Mouse (Mus musculus): Measurements from ENCODE around the gene Pla2g4e.
A peak's percentile ranks its signal among the peaks of the same experiment; 100 is the strongest.
"Not testable (repeated sequence)": the region's sequence is repeated elsewhere in the genome, so short reads cannot be mapped to it uniquely, and the experiment has no call there.

The Pla2g4e gene

DNA sequence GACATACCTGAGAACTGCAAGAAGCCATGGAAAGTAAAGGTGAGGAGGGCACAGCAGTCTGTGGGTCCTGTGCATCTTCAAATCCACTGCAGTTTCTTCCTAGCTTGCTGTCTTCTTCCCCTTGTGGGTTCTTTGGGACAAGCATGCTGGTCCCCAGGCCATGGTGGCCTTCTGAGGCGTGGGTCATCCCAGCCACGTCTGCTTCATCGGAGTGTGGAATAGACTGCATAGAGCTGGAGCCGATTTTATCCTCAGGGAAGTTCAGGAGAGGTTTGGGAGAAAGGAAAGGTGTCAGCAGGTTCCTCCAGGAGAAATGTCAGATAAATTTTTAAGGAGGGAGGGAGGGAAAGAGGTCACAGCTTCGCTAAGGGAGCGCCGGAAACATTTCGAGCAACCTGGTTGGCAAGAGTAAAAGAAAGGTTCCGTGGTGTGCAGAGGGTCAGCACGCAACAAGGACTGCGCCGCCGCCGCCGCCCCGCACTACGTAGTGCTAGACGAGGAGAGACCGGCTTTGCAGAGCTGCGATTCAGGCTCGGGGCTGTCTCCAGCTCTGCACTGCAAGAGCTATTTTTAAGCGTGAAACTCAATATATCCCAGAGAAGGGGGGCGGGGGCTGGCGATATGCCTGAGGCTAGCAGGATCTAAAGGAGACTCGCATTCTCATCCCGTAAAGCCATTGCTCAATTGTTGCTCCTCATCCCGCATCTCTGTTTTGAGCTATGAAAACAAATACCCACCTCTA, at the start of gene Pla2g4e:
Gene Pla2g4e, minus strand, starts transcription at position 657 of the 742 bp plus-strand sequence.
- DNase-seq (ENCODE audit: low spot score in 2 of 2), result peak in 1 of 2 experiments; percentile 16

DNA sequence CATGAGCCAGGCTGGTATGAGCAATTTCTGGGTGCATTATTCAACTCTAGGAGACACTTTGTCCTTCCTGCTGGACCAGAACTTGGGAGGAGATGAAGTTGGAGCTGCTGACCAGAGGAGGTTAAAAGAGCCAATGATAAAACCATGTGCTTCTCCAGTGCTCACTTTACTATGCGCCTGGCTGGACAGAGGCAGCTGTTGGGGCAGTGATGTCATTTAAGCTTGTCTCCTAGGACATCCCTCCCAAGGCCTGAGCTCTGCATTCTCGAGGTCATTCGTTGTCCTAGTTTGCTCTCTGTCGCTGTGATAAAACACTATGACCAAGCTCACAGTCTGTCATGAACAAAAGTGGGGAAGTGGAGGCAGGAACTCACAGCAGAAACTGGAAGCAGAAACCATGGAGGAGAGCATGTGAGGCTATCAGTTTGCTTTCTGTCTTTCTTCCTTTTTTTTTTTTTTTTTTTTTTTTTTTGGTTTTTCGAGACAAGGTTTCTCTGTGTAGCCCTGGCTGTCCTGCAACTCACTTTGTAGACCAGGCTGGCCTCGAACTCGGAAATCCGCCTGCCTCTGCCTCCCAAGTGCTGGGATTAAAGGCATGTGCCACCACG, 46.4 kb upstream of the Pla2g4e start:
- DNase-seq (ENCODE audit: low spot score in 2 of 2), result no peak

- no peak for DNase-seq (ENCODE audit: low spot score in 2 of 2)
Measured at GRCm38 (mm10) chr2:120288995-120289394, 43.9 kb upstream of the Pla2g4e start, which contains the start of gene Pla2g4d. Gene Pla2g4d, minus strand, starts transcription at chr2:120289197.

GRCm38 (mm10) chr2:120288401-120288800, 43.3 kb upstream of the Pla2g4e start:
- no peak for DNase-seq (ENCODE audit: low spot score in 2 of 2)

- no peak for DNase-seq (ENCODE audit: low spot score in 2 of 2)
Measured at GRCm38 (mm10) chr2:120285639-120286038, 40.5 kb upstream of the Pla2g4e start.

- DNase-seq (ENCODE audit: low spot score in 2 of 2), result no peak
Measured at GRCm38 (mm10) chr2:120284705-120285104, 39.6 kb upstream of the Pla2g4e start.

- no peak for DNase-seq (ENCODE audit: low spot score in 2 of 2)
Measured at GRCm38 (mm10) chr2:120284094-120284493, 39.0 kb upstream of the Pla2g4e start.

- no peak for DNase-seq (ENCODE audit: low spot score in 2 of 2)
Measured at GRCm38 (mm10) chr2:120283550-120283949, 38.4 kb upstream of the Pla2g4e start.

GRCm38 (mm10) chr2:120281221-120281620, 36.1 kb upstream of the Pla2g4e start:
- no peak for DNase-seq (ENCODE audit: low spot score in 2 of 2)

- peak; percentile 40 to 59 for DNase-seq (ENCODE audit: low spot score in 2 of 2)
Measured at GRCm38 (mm10) chr2:120279961-120280360, 34.8 kb upstream of the Pla2g4e start.

DNA sequence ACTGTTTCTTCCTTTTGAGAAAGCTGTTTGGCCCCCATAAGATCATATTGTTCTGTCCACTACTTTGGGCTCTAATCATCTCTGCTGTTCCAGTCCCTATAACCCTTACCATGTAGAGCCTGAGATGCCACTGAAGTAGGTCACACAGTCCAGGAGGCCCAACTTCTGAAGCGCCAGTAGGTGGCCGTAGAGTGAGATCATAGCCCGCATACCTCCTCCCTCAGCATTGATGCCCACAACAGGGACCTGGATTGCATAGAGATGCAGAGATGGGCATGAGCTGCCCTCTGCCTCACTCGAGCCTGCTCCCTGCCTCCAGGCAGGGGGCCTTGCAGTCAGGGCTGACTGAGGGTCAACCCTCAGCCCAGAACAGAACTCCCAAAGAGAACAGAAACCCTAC, 31.8 kb upstream of the Pla2g4e start:
- DNase-seq (ENCODE audit: low spot score in 2 of 2), result no peak

GRCm38 (mm10) chr2:120268635-120269034, 23.5 kb upstream of the Pla2g4e start:
- DNase-seq (ENCODE audit: low spot score in 2 of 2), result no peak

- DNase-seq (ENCODE audit: low spot score in 2 of 2), result no peak
Measured at GRCm38 (mm10) chr2:120265523-120265922, 20.4 kb upstream of the Pla2g4e start.

GRCm38 (mm10) chr2:120264858-120265257, 19.7 kb upstream of the Pla2g4e start:
- no peak for DNase-seq (ENCODE audit: low spot score in 2 of 2)

GRCm38 (mm10) chr2:120262876-120263275, 17.7 kb upstream of the Pla2g4e start:
- DNase-seq (ENCODE audit: low spot score in 2 of 2), result no peak

- DNase-seq (ENCODE audit: low spot score in 2 of 2), result no peak
Measured at GRCm38 (mm10) chr2:120261346-120261745, 16.2 kb upstream of the Pla2g4e start.

- no peak for DNase-seq (ENCODE audit: low spot score in 2 of 2)
Measured at GRCm38 (mm10) chr2:120256259-120256658, 11.1 kb upstream of the Pla2g4e start.

DNA sequence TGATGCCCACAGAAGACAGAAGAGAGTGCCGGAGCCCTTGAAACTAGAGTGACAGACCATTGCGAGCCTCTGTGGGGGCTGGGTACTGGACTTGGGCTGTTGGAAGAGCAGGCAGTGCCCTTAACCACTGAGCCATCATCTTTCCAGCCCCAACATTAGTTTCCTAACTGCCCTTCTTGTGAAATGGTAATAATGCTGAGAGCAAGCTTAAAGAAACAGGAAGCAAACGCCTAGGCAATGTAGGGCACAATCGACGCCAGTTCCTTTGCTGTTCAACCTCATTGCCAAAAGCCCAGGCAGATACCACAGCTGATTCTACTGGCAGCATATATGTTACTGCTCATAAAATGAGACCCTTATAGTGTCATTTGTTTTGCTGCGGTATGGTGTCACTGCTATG, 7.5 kb upstream of the Pla2g4e start:
- DNase-seq (ENCODE audit: low spot score in 2 of 2), result no peak

GRCm38 (mm10) chr2:120245421-120246016, 384 bp upstream of the Pla2g4e start:
- DNase-seq (ENCODE audit: low spot score in 2 of 2), result peak in 1 of 2 experiments; percentile 25

DNA sequence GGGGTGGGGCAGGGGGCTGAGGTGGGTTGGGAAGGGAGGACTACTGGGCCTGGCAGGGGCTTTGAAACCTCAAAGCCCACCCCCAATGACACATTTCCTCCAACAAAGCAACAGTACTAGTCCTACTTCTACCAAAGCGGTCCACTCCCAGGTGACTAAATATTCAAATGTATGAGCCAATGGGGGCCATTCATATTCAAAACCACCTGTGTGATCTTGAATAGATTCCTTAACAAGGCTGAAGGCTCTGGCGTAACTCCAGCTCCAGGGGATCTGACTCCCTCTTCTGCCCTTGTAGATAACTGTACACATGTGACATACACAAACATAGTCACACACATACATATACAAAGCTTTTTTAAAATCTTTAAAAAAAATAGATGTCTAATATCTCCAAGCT, 1.1 kb downstream of the Pla2g4e start:
- DNase-seq (ENCODE audit: low spot score in 2 of 2), result no peak

GRCm38 (mm10) chr2:120242791-120243467, 2.2 kb downstream of the Pla2g4e start:
- no peak for DNase-seq (ENCODE audit: low spot score in 2 of 2)

GRCm38 (mm10) chr2:120238733-120239132, 6.4 kb downstream of the Pla2g4e start:
- not testable (repeated sequence) for DNase-seq (ENCODE audit: low spot score in 2 of 2)
